Mouse (Mus musculus) small intestine, adult 10 weeks (tissue): ENCODE data around the gene Fam8a1. TPM values are rescaled to one million over a fixed set of nuclear protein-coding genes. Genes with fewer than 3 reads are reported as not detected.

Experiments used
- polyA plus RNA-seq: library from polyadenylated mRNA; stranded (reverse); fragments of 350-450 nt; fragmentation: Illumina TruSeq; extraction: RNeasy Lipid Tissue Mini Kit (QIAGEN cat#74804); gene quantifications from one replicate; pipeline ENCODE4 v1.2.3, GENCODE M21; 2014; ENCODE audit warnings: low replicate concordance

Gene Fam8a1
- 511 TPM for polyA plus RNA-seq

GRCm38 (mm10) chr13:46669048-46669619, at the start of gene Fam8a1:
TSS of gene Fam8a1 (plus strand) at chr13:46669522.

Other genes starting within 250 kb of the Fam8a1 start
- gene Cap2, start 167.7 kb upstream of the Fam8a1 start, polyA plus RNA-seq: 13.1 TPM
- gene Nup153, start 58.4 kb downstream of the Fam8a1 start, polyA plus RNA-seq: 66.2 TPM